Mouse (Mus musculus) limb, embryonic 12.5 days (tissue): ENCODE results near the gene Glt6d1. TPM values are rescaled to one million over a fixed set of nuclear protein-coding genes. Genes with fewer than 3 reads are reported as not detected.

Experiments used
- ATAC-seq: fragments of 200-750 bp; cut with Nextera tagmentation; 2 replicates; pipeline ENCODE4 v1.8.0; 2017; ENCODE audit warnings: low read depth, moderate TSS enrichment; ENCODE audit not compliant: insufficient number of reproducible peaks, insufficient read depth, low FRiP score, low TSS enrichment
- H3K27ac ChIP-seq: fragments of 300-500 bp; sonication (generic); 2 replicates; pipeline ENCODE4 v1.5.1; 2016; ENCODE audit warnings: mild to moderate bottlenecking, moderate library complexity
- H3K27me3 ChIP-seq: fragments of 300-500 bp; sonication (generic); 2 replicates; pipeline ENCODE4 v1.6.1; 2016; ENCODE audit warnings: mild to moderate bottlenecking, moderate library complexity
- H3K36me3 ChIP-seq: fragments of 300-500 bp; sonication (generic); 2 replicates; pipeline ENCODE4 v1.6.1; 2016; ENCODE audit warnings: mild to moderate bottlenecking, moderate library complexity
- H3K4me1 ChIP-seq: fragments of 300-500 bp; sonication (generic); replicated peaks from 2 replicates; pipeline ENCODE4 v1.6.1; 2016
- H3K4me2 ChIP-seq: fragments of 300-500 bp; sonication (generic); 2 replicates; pipeline ENCODE4 v1.6.1; 2016; ENCODE audit warnings: mild to moderate bottlenecking, moderate library complexity
- H3K4me3 ChIP-seq: fragments of 300-500 bp; sonication (generic); replicated peaks from 2 replicates; pipeline ENCODE4 v1.5.1; 2016; ENCODE audit warnings: mild to moderate bottlenecking
- H3K9ac ChIP-seq: fragments of 300-500 bp; sonication (generic); replicated peaks from 2 replicates; pipeline ENCODE4 v1.6.1; 2016; ENCODE audit warnings: mild to moderate bottlenecking, moderate library complexity
- H3K9me3 ChIP-seq: fragments of 300-500 bp; sonication (generic); 2 replicates; pipeline ENCODE4 v1.6.1; 2016; ENCODE audit warnings: mild to moderate bottlenecking, moderate library complexity
- WGBS: fragments of 180-500 bp; shearing (Covaris S2); methylation state at CpG from one replicate; pipeline ENCODE4 v1.1.7; 2016; 5-methylcytosine and 5-hydroxymethylcytosine counted together
- polyA plus RNA-seq: library from polyadenylated mRNA; unstranded; fragments of >200 nt; fragmentation: Nextera tagmentation; extraction: Ambion mirVana; gene quantifications from 2 replicates; pipeline ENCODE4 v1.2.1, GENCODE M21; 2016

The Glt6d1 gene
- polyA plus RNA-seq, 1 experiment from 2014 or later = not detected

GRCm38 (mm10) chr2:25797635-25798034, 18.0 kb downstream of the Glt6d1 start:
- Histone ChIP-seq H3K36me3 (no peaks in the 10 kb centered on the region), H3K27me3 (no peaks in the 10 kb centered on the region), H3K4me2 (no peak overlapping the region), H3K27ac (no peak overlapping the region), H3K9me3 (no peaks in the 10 kb centered on the region), H3K4me1 (no peaks in the 10 kb centered on the region), H3K9ac (no peak overlapping the region), H3K4me3 (no peak overlapping the region)
- WGBS = 24% methylated on average over 2 of the region's 2 CpGs
- no peak for ATAC-seq

- no peak overlapping the region for H3K9ac ChIP-seq
- H3K27ac ChIP-seq = no peak overlapping the region
- no peaks in the 10 kb centered on the region for H3K9me3 ChIP-seq
- no peak for ATAC-seq
- H3K4me1 ChIP-seq = no peaks in the 10 kb centered on the region
- no peaks in the 10 kb centered on the region for H3K36me3 ChIP-seq
- no peaks in the 10 kb centered on the region for H3K27me3 ChIP-seq
- no peak overlapping the region for H3K4me2 ChIP-seq
- H3K4me3 ChIP-seq = no peak overlapping the region
- 83% methylated on average over 3 of the region's 3 CpGs for WGBS
These were observed 26.6 kb downstream of the Glt6d1 start for GRCm38 (mm10) chr2:25789092-25789491.

- no peaks in the 10 kb centered on the region for H3K27me3 ChIP-seq
- H3K9me3 ChIP-seq = no peaks in the 10 kb centered on the region
- H3K4me2 ChIP-seq = no peak overlapping the region
- H3K36me3 ChIP-seq = no peaks in the 10 kb centered on the region
- no peak overlapping the region for H3K9ac ChIP-seq
- 64% methylated on average over 5 of the region's 5 CpGs for WGBS
- H3K27ac ChIP-seq = no peak overlapping the region
- H3K4me1 ChIP-seq = no peaks in the 10 kb centered on the region
- H3K4me3 ChIP-seq = no peak overlapping the region
- ATAC-seq = no peak
These were observed 29.9 kb downstream of the Glt6d1 start for GRCm38 (mm10) chr2:25785573-25786322.

GRCm38 (mm10) chr2:25781957-25782356, 33.7 kb downstream of the Glt6d1 start, which contains the start of gene Gm13539:
Gene Gm13539, plus strand, starts transcription at chr2:25782257.
- Histone ChIP-seq H3K27me3 (no peaks in the 10 kb centered on the region), H3K27ac (no peak within 1 kb of the TSS), H3K9me3 (no peaks in the 10 kb centered on the region), H3K4me1 (no peaks in the 10 kb centered on the region), H3K36me3 (no peaks in the 10 kb centered on the region), H3K4me3 (no peak within 1 kb of the TSS), H3K4me2 (no peak within 1 kb of the TSS), H3K9ac (no peak within 1 kb of the TSS)
- 81% methylated on average over 3 of the region's 3 CpGs for WGBS
- ATAC-seq = no peak

- H3K4me1 ChIP-seq = no peaks in the 10 kb centered on the region
- H3K27ac ChIP-seq = no peak overlapping the region
- no peak overlapping the region for H3K9ac ChIP-seq
- H3K4me2 ChIP-seq = no peak overlapping the region
- no peak for ATAC-seq
- H3K36me3 ChIP-seq = no peaks in the 10 kb centered on the region
- no peaks in the 10 kb centered on the region for H3K9me3 ChIP-seq
- no peak overlapping the region for H3K4me3 ChIP-seq
- 34% methylated on average over 4 of the region's 4 CpGs for WGBS
- H3K27me3 ChIP-seq = no peaks in the 10 kb centered on the region
These were observed 34.7 kb downstream of the Glt6d1 start for GRCm38 (mm10) chr2:25780921-25781320.

- no peaks in the 10 kb centered on the region for H3K4me1 ChIP-seq
- no peak overlapping the region for H3K4me2 ChIP-seq
- H3K9ac ChIP-seq = no peak overlapping the region
- no peaks in the 10 kb centered on the region for H3K36me3 ChIP-seq
- H3K27me3 ChIP-seq = no peaks in the 10 kb centered on the region
- H3K4me3 ChIP-seq = no peak overlapping the region
- WGBS = 86% methylated on average over 9 of the region's 9 CpGs
- H3K9me3 ChIP-seq = no peaks in the 10 kb centered on the region
- H3K27ac ChIP-seq = no peak overlapping the region
- no peak for ATAC-seq
These were observed 36.6 kb downstream of the Glt6d1 start for GRCm38 (mm10) chr2:25779076-25779475.

- H3K27ac ChIP-seq = no peak within 1 kb of the TSS
- H3K27me3 ChIP-seq = no peaks in the 10 kb centered on the region
- WGBS = 87% methylated on average over 1 of the region's 1 CpGs
- H3K4me1 ChIP-seq = no peaks in the 10 kb centered on the region
- no peak within 1 kb of the TSS for H3K9ac ChIP-seq
- no peak within 1 kb of the TSS for H3K4me2 ChIP-seq
- no peak within 1 kb of the TSS for H3K4me3 ChIP-seq
- ATAC-seq = no peak
- H3K36me3 ChIP-seq = no peaks in the 10 kb centered on the region
- H3K9me3 ChIP-seq = no peaks in the 10 kb centered on the region
These were observed 38.9 kb downstream of the Glt6d1 start, which contains the start of gene Lcn11 for GRCm38 (mm10) chr2:25776717-25777116. Gene Lcn11, plus strand, starts transcription at chr2:25777017.

- Histone ChIP-seq H3K27me3 (no peaks in the 10 kb centered on the region), H3K9me3 (no peaks in the 10 kb centered on the region), H3K4me2 (no peak overlapping the region), H3K4me3 (no peak overlapping the region), H3K27ac (no peak overlapping the region), H3K4me1 (no peaks in the 10 kb centered on the region), H3K36me3 (no peaks in the 10 kb centered on the region), H3K9ac (no peak overlapping the region)
- 81% methylated on average over 3 of the region's 3 CpGs for WGBS
- ATAC-seq = no peak
These were observed 39.7 kb downstream of the Glt6d1 start for GRCm38 (mm10) chr2:25775991-25776390.

- Histone ChIP-seq H3K27me3 (no peaks in the 10 kb centered on the region), H3K36me3 (no peaks in the 10 kb centered on the region), H3K4me3 (no peak overlapping the region), H3K27ac (no peak overlapping the region), H3K9ac (no peak overlapping the region), H3K4me1 (no peaks in the 10 kb centered on the region), H3K4me2 (no peak overlapping the region), H3K9me3 (no peaks in the 10 kb centered on the region)
- no peak for ATAC-seq
- 77% methylated on average over 2 of the region's 2 CpGs for WGBS
These were observed 41.0 kb downstream of the Glt6d1 start for GRCm38 (mm10) chr2:25774640-25775039.

GRCm38 (mm10) chr2:25773507-25773906, 42.1 kb downstream of the Glt6d1 start:
- no peak overlapping the region for H3K27ac ChIP-seq
- H3K9me3 ChIP-seq = no peaks in the 10 kb centered on the region
- H3K4me3 ChIP-seq = no peak overlapping the region
- no peaks in the 10 kb centered on the region for H3K4me1 ChIP-seq
- H3K4me2 ChIP-seq = no peak overlapping the region
- WGBS = 84% methylated on average over 2 of the region's 2 CpGs
- no peak for ATAC-seq
- H3K27me3 ChIP-seq = no peaks in the 10 kb centered on the region
- no peak overlapping the region for H3K9ac ChIP-seq
- no peaks in the 10 kb centered on the region for H3K36me3 ChIP-seq

GRCm38 (mm10) chr2:25767764-25768163, 47.9 kb downstream of the Glt6d1 start:
- Histone ChIP-seq H3K4me1 (no peaks in the 10 kb centered on the region), H3K9me3 (no peaks in the 10 kb centered on the region), H3K4me3 (no peak overlapping the region), H3K27ac (no peak overlapping the region), H3K36me3 (no peaks in the 10 kb centered on the region), H3K9ac (no peak overlapping the region), H3K27me3 (peaks cover 11% of the 10 kb centered on the region; the same call in 1 of the 2 replicates), H3K4me2 (no peak overlapping the region)
- ATAC-seq = no peak
- WGBS = 86% methylated on average over 4 of the region's 4 CpGs

GRCm38 (mm10) chr2:25765269-25765668, 50.4 kb downstream of the Glt6d1 start, which contains the start of gene Lcn3:
Gene Lcn3, plus strand, starts transcription at chr2:25765569.
- no peak within 1 kb of the TSS for H3K27ac ChIP-seq
- no peak for ATAC-seq
- H3K9ac ChIP-seq = no peak within 1 kb of the TSS
- no peaks in the 10 kb centered on the region for H3K36me3 ChIP-seq
- H3K4me1 ChIP-seq = no peaks in the 10 kb centered on the region
- H3K4me2 ChIP-seq = no peak within 1 kb of the TSS
- H3K9me3 ChIP-seq = no peaks in the 10 kb centered on the region
- H3K4me3 ChIP-seq = no peak within 1 kb of the TSS
- H3K27me3 ChIP-seq = peaks cover 11% of the 10 kb centered on the region; the same call in 1 of the 2 replicates
- 44% methylated on average over 2 of the region's 2 CpGs for WGBS
